Mouse (Mus musculus): ENCODE measurements around the gene Srcap. TPM values are rescaled to one million over a fixed set of nuclear protein-coding genes. Genes with fewer than 3 reads are reported as not detected.
"Not testable (repeated sequence)": the region's sequence is repeated elsewhere in the genome, so short reads cannot be mapped to it uniquely, and the experiment has no call there.

Srcap gene
- 32.2 and 36.2 TPM in 2 replicates for polyA plus RNA-seq (2012; rRNA removed)

DNA sequence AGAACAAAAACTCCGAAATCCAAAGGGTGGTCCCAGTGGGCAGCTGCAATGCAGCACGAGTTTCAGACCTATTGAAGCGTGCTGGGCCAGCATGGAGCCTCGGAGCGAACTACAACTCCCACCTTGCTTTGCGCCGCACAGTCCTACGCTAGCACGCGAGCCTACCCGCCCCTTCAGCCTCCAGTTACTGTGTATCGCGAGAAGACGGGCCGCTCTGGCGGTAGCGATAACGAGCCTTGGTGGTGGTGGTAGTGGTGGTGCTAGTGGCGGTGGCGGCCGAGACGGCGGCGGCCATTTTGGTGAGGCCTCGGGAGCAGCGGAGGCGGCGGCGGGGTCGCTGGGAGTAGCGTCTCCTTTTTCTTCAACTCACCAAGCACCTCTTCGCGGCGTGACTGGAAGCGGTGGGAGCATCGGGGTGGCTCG is at the start of gene Srcap:
TSS of gene Srcap (plus strand) at position 176 of the 423 bp plus-strand sequence.
- Histone ChIP-seq H3K27me3 (ENCODE audit: control insufficient read depth, insufficient read depth, low read length) (no peaks in the 10 kb centered on the region), H3K4me1 (ENCODE audit: control insufficient read depth, insufficient read depth, low read length) (peaks cover 5% of the 10 kb centered on the region; the same call in 1 of the 2 replicates), H3K4me3 (replicated peaks; ENCODE audit: insufficient read depth, low read depth, low read length) (peak within 1 kb of the TSS; percentile 83), H3K27ac (ENCODE audit: insufficient read depth, low read length) (peak within 1 kb of the TSS; percentile 94)
- TF ChIP-seq CTCF (IDR thresholded peaks at IDR 0.05; ENCODE audit: borderline replicate concordance, insufficient read depth, low read depth, low read length) = no peak
- peak; percentile 87 for TF ChIP-seq POLR2A (IDR thresholded peaks at IDR 0.05; ENCODE audit: borderline replicate concordance, insufficient read depth, low read length)
- WGBS = under 1% methylated on average over 37 of the region's 37 CpGs
- DNase-seq = peak; percentile 95 to 97

- Histone ChIP-seq H3K4me1 (ENCODE audit: control insufficient read depth, insufficient read depth, low read length) (no peaks in the 10 kb centered on the region; the same call in 1 of the 2 replicates), H3K4me3 (replicated peaks; ENCODE audit: insufficient read depth, low read depth, low read length) (no peak overlapping the region), H3K27me3 (ENCODE audit: control insufficient read depth, insufficient read depth, low read length) (no peaks in the 10 kb centered on the region; the same call in 1 of the 2 replicates), H3K27ac (ENCODE audit: insufficient read depth, low read length) (no peak overlapping the region)
- 94% methylated on average over 3 of the region's 3 CpGs for WGBS
- TF ChIP-seq POLR2A (IDR thresholded peaks at IDR 0.05; ENCODE audit: borderline replicate concordance, insufficient read depth, low read length) (no peak), CTCF (IDR thresholded peaks at IDR 0.05; ENCODE audit: borderline replicate concordance, insufficient read depth, low read depth, low read length) (no peak)
- no peak for DNase-seq
These were observed 46.6 kb upstream of the Srcap start for GRCm38 (mm10) chr7:127465191-127465590.

DNA sequence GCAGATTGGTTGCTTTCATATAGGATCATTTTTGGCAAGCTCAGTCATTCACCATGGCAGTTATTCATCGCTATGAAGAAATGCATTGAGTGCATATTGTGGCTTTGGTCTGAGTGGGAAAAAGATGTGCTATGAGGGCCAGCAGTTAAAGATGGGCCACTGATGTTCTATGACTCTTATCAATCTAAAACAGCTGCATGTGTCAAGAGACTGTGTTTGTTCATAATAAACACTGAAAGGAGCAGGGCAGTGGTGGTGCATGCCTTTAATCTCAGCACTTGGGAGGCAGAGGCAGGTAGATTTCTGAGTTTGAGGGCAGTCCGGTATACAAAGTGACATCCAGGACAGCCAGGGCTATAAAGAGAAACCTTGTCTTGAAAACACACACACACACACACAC is 46.1 kb upstream of the Srcap start:
- H3K27ac ChIP-seq (ENCODE audit: insufficient read depth, low read length); DNase-seq; H3K4me3 ChIP-seq (replicated peaks; ENCODE audit: insufficient read depth, low read depth, low read length); H3K4me1 ChIP-seq (ENCODE audit: control insufficient read depth, insufficient read depth, low read length); H3K27me3 ChIP-seq (ENCODE audit: control insufficient read depth, insufficient read depth, low read length): not testable (repeated sequence)
- WGBS = 100% methylated on average over 2 of the region's 2 CpGs

DNA sequence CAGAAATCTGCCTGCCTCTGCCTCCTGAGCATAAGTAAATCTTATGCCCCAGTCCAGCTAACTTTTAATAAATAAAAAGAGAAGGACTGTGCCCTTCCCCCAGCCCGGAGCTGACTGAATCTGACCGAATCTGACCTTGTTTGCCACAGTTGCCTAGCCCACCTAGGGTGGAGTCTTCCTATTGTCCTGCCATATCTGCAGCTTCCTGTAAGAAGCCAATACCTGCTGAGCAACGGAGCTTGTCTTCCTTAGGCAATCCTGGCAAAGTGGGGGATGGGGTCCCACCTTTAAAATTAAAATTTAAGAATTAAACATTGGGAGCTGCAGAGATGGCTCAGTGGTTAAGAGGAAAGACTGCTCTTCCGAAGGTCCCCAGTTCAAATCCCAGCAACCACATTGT is 45.2 kb upstream of the Srcap start:
- H3K27ac ChIP-seq (ENCODE audit: insufficient read depth, low read length) = no peak overlapping the region
- TF ChIP-seq CTCF (IDR thresholded peaks at IDR 0.05; ENCODE audit: borderline replicate concordance, insufficient read depth, low read depth, low read length) (no peak), POLR2A (IDR thresholded peaks at IDR 0.05; ENCODE audit: borderline replicate concordance, insufficient read depth, low read length) (no peak)
- H3K4me3 ChIP-seq (replicated peaks; ENCODE audit: insufficient read depth, low read depth, low read length) = no peak overlapping the region
- 92% methylated on average over 4 of the region's 4 CpGs for WGBS
- H3K27me3 ChIP-seq (ENCODE audit: control insufficient read depth, insufficient read depth, low read length) = no peaks in the 10 kb centered on the region; the same call in 1 of the 2 replicates
- no peak for DNase-seq
- no peaks in the 10 kb centered on the region; the same call in 1 of the 2 replicates for H3K4me1 ChIP-seq (ENCODE audit: control insufficient read depth, insufficient read depth, low read length)

DNA sequence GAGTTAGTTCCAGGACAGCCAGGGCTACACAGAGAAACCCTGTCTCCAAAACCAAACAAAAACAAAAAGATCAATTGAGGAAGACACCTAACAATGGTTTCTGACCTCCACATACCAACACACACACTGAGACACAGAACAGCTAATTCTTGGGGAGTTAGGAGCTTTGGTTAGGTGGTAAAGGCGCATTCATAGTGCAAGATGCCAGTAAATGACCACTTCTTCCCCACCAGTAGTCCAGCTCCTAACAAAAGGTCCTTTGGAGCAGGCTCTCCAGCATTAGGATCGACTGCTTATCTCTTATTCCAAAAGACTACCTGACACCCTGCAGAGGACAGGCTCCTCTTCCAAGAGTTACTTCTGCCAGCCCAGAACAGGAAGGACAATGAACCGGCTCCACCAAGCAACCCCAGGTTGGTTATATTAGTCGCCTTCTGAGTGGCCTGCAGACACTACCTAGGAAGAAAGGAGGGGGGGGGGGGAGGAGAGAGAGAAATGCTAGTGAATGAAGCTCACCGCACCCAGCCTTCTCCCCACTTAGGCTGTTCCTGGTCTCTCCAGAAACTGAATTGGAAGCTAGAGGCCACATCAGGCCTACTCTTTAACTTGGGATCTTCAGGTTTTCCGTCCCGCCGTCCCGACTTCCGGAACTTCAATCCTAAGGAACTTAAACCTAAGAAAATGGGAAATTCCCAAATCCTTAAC is 41.6 kb upstream of the Srcap start:
- H3K27me3 ChIP-seq (ENCODE audit: control insufficient read depth, insufficient read depth, low read length) = no peaks in the 10 kb centered on the region
- H3K4me1 ChIP-seq (ENCODE audit: control insufficient read depth, insufficient read depth, low read length) = peaks cover 3% of the 10 kb centered on the region
- 7% methylated on average over 10 of the region's 10 CpGs for WGBS
- peak overlapping the region; percentile 94 for H3K4me3 ChIP-seq (replicated peaks; ENCODE audit: insufficient read depth, low read depth, low read length)
- peak overlapping the region; percentile 84 for H3K27ac ChIP-seq (ENCODE audit: insufficient read depth, low read length)
- TF ChIP-seq POLR2A (IDR thresholded peaks at IDR 0.05; ENCODE audit: borderline replicate concordance, insufficient read depth, low read length) (no peak), CTCF (IDR thresholded peaks at IDR 0.05; ENCODE audit: borderline replicate concordance, insufficient read depth, low read depth, low read length) (no peak)
- DNase-seq = peak; percentile 54

DNA sequence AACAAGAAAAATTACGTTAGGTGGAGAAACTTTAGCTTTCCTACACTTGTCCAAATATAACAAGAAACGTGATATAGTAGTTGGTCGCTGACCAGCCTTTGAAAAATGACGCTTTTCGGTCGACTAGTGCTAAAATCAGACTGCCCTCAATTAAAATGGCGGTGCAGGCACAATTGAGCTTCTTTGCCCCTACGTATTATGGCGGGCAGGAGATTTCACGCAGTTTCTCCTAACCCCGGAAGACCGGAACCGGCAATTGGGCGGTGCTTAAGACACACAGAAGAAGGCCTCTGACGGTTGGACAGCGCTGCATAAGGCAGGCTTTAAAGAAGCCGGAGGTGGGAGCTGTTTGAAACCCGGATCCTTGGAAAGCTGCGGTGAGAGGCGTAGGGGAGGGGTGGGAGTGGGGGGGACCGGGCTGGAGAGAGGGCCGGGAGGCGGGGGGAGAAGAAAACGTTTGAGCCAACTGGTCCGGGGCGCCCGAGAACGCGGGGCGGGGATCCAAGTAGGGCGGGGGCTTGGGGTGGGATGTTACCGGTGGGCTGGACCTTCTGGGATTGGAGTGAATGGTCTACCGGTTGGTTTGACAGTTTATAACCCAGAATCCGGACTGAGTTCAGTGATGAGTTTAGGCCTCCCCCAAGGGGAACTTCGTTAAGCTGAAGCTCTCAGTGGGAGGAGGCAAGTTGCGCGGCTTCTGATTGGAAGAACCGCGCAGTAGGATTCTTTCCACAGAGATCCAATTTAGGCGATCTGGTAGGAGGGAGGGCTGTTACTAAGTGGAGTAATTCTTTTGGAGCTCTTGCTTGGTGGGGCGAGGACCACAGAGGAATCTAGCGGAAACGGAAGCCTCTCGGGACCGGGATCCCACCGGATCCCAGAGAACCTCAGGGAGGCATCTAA is 40.8 kb upstream of the Srcap start:
- no peaks in the 10 kb centered on the region for H3K27me3 ChIP-seq (ENCODE audit: control insufficient read depth, insufficient read depth, low read length)
- H3K4me3 ChIP-seq (replicated peaks; ENCODE audit: insufficient read depth, low read depth, low read length) = peak overlapping the region; percentile 94
- H3K27ac ChIP-seq (ENCODE audit: insufficient read depth, low read length) = peak overlapping the region; percentile 91
- TF ChIP-seq POLR2A (IDR thresholded peaks at IDR 0.05; ENCODE audit: borderline replicate concordance, insufficient read depth, low read length) (peak; percentile 45; the same call in 1 of the 2 replicates), CTCF (IDR thresholded peaks at IDR 0.05; ENCODE audit: borderline replicate concordance, insufficient read depth, low read depth, low read length) (no peak)
- peak; percentile 90 to 96 for DNase-seq
- under 1% methylated on average over 46 of the region's 46 CpGs for WGBS
- peaks cover 3% of the 10 kb centered on the region for H3K4me1 ChIP-seq (ENCODE audit: control insufficient read depth, insufficient read depth, low read length)

- H3K4me1 ChIP-seq (ENCODE audit: control insufficient read depth, insufficient read depth, low read length) = peaks cover 3% of the 10 kb centered on the region
- TF ChIP-seq POLR2A (IDR thresholded peaks at IDR 0.05; ENCODE audit: borderline replicate concordance, insufficient read depth, low read length) = no peak
- under 1% methylated on average over 25 of the region's 25 CpGs for WGBS
- H3K27me3 ChIP-seq (ENCODE audit: control insufficient read depth, insufficient read depth, low read length) = no peaks in the 10 kb centered on the region
- H3K4me3 ChIP-seq (replicated peaks; ENCODE audit: insufficient read depth, low read depth, low read length) = peak overlapping the region; percentile 94
- H3K27ac ChIP-seq (ENCODE audit: insufficient read depth, low read length) = peak overlapping the region; percentile 91
- no peak for DNase-seq
These were observed 40.2 kb upstream of the Srcap start for GRCm38 (mm10) chr7:127471646-127472010.

Data from cerebellum, adult 2 months (tissue).